Mouse (Mus musculus) heart, postnatal 0 days (tissue): ENCODE measurements around the gene Stk38.

Experiments
- CTCF ChIP-seq: IDR thresholded peaks from 2 replicates; pipeline ENCODE4 v1.5.1; 2016; ENCODE audit warnings: antibody characterized with exemption, control low read depth, low read depth
- EP300 ChIP-seq: IDR thresholded peaks from 2 replicates; pipeline ENCODE4 v1.6.1; 2016; ENCODE audit warnings: antibody characterized with exemption, low read depth

DNA sequence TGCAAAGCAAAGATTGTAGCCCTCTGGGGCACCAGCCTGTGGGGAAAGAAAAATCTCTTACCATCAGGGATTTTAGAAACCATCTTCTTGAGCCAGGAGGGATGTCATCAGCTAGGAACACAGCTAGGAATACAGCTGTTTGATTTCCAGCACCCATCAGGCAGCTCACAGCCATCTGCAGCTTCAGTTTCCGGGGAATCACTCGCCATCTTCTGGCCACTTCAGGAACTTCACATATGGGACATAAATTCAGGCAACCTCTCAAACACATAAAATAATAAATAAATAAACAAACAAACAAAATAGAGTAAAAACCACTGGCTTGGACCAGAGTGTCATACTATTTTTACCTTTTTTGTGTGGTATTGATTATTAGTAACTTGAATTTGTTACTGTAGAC lies 7.8 kb upstream of the Stk38 start:
- TF ChIP-seq CTCF (peak; percentile 51), EP300 (no peak)
